Mouse (Mus musculus) gastrocnemius, adult 2 months (tissue): Measurements from ENCODE around the gene Tmem161b. TPM values are rescaled to one million over a fixed set of nuclear protein-coding genes. Genes with fewer than 3 reads are reported as not detected.
"Not testable (repeated sequence)": the region's sequence is repeated elsewhere in the genome, so short reads cannot be mapped to it uniquely, and the experiment has no call there.

Experiments
- DNase-seq: peaks from one replicate; pipeline ENCODE4 v3.0.0; 2022
- H3K27ac ChIP-seq: fragments of 200-600 bp; 2 replicates; pipeline ENCODE4 v1.8.1; 2022; ENCODE audit warnings: mild to moderate bottlenecking
- H3K4me3 ChIP-seq: fragments of 200-600 bp; 2 replicates; pipeline ENCODE4 v1.8.1; 2022; ENCODE audit warnings: mild to moderate bottlenecking, moderate library complexity
- CTCF ChIP-seq: fragments of 200-600 bp; IDR thresholded peaks from 2 replicates; pipeline ENCODE4 v1.8.1; 2022; ENCODE audit warnings: antibody characterized with exemption, mild to moderate bottlenecking, moderate library complexity
- intact Hi-C: fragments of 180-260 bp; cut with DNase I; formaldehyde crosslinking; loops from one replicate; pipeline ENCODE4 v1.15.1; 2025
- long read RNA-seq, 2 experiments: library from polyadenylated mRNA; stranded (forward); transcript quantifications; one replicate each; pipeline ENCODE4 v2.0.0; 2021
- total RNA-seq, 2 experiments: library from RNA; stranded (reverse); gene quantifications; 2 replicates each; pipeline ENCODE4 v1.2.3; 2021

Gene Tmem161b
- total RNA-seq, result 10 to 100 TPM in 1 of 2 experiments, 1 to 10 TPM in 1; 9.2 to 11.1 TPM
- long read RNA-seq, experiment 1, transcript Tmem161b-201 (12 exons, 2,857 nt), result major isoform, 25 of 29 reads
- long read RNA-seq, experiment 1, partial matches to known transcripts, result 1 of 29 reads
- long read RNA-seq, experiment 1, other reads (novel, unspliced or antisense), result 2 of 29 reads
- long read RNA-seq, experiment 2, transcript Tmem161b-201 (12 exons, 2,857 nt), result major isoform, 13 of 14 reads
- long read RNA-seq, experiment 2, partial matches to known transcripts, result 0 of 14 reads
- long read RNA-seq, experiment 2, other reads (novel, unspliced or antisense), result 1 of 14 reads

DNA sequence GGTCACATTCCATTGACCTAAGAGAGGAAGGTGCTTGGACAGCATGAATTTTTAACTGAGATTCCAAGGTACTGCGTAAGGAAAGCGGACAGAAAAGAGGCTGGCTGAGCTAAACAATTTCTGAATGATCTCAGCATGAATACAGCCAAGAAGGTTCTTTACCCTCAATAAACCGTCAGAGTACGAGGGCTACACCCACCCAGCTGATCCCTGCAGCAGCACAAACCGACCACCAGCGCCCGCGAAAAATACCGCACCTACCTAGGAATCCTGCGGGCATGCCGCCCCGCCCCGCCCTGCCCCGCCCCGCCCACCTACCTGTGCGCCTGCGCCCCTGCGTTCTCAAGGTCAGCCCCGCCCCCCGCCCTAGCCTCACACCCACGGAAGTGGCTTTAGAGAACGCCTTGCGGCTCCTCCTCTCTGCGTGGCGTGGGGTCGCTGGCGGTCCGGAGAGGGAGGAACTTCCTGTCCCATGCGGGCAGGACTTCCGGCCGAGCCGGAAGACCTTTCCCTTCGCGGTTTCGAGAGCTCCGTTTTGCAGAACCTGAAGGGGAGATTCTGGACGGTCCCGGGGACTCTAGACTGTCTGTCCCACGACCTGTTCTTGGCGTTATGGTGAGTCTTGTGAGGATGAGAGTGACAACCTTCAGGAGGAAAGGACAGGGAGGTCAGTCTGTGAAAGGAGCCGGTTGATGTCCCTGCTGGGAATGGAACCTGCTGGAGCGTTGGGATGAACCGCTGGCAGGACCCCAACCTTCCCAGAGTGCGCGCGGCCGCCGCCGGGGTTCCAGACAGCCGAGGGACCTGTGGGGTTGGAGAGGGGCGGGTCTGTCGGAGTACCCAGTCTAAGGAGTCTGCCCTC lies at the start of gene Tmem161b:
Gene Tmem161b, plus strand, starts transcription at position 477 of the 862 bp plus-strand sequence.
- intact Hi-C loops, result loop anchor here (10.0 kb wide), 1 partner anchor 1823 kb away; the partner anchor contains the start of gene Cox7c
- peak; percentile 8 for TF ChIP-seq CTCF
- Histone ChIP-seq H3K27ac (peak within 1 kb of the TSS; percentile 91), H3K4me3 (peak within 1 kb of the TSS; percentile 88)
- peak; percentile 94 for DNase-seq

DNA sequence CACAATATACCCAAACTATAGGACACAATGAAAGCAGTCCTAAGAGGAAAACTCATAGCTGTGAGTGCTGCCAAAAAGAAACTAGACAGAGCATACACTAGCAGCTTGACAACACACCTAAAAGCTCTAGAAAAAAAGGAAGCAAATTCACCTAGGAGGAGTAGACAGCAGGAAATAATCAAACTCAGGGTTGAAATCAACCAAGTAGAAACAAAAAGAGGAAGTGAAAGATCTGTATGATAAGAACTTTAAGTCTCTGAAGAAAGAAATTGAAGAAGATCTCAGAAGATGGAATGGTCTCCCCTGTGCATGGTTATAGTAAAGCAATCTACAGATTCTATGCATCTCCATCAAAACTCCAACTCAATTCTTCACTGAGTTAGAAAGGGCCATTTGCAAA lies 36.3 kb upstream of the Tmem161b start:
- H3K27ac ChIP-seq, intact Hi-C loops, H3K4me3 ChIP-seq, DNase-seq: not testable (repeated sequence)

GRCm38 (mm10) chr13:84192723-84193122 lies 29.4 kb upstream of the Tmem161b start:
- Histone ChIP-seq H3K4me3 (no peak overlapping the region), H3K27ac (no peak overlapping the region)
- no peak for TF ChIP-seq CTCF
- no peak for DNase-seq
- intact Hi-C loops, result no loop called here

GRCm38 (mm10) chr13:84222682-84222992 lies 541 bp downstream of the Tmem161b start:
- DNase-seq, result no peak
- Histone ChIP-seq H3K27ac (peak overlapping the region; percentile 91), H3K4me3 (peak overlapping the region; percentile 88)
- intact Hi-C loops, result loop anchor here (10.0 kb wide), 1 partner anchor 1822 kb away; the partner anchor contains the start of gene Cox7c
- no peak for TF ChIP-seq CTCF

DNA sequence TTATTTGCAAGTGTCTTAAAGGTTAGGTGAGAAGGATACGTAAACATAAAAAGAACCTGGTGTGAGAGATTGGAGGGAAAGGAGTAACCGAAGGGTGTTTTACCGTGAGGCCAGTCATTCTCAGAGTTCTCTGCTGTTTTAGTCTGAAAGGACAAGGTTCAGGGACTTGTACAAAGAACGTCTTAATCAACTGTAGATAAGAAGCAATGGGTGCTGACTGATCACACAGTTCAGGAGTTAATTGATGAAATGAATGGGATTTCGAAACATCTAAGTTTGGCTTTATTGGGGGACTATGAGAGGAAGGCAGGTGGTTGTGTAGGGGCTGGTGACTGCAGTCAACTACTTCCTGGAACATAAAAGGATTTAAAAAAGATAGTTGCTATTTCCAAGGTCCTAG lies 922 bp downstream of the Tmem161b start:
- no peak for DNase-seq
- Histone ChIP-seq H3K27ac (peak overlapping the region; percentile 91), H3K4me3 (peak overlapping the region; percentile 88)
- TF ChIP-seq CTCF, result no peak
- intact Hi-C loops, result loop anchor here (10.0 kb wide), 1 partner anchor 1822 kb away; the partner anchor contains the start of gene Cox7c

DNA sequence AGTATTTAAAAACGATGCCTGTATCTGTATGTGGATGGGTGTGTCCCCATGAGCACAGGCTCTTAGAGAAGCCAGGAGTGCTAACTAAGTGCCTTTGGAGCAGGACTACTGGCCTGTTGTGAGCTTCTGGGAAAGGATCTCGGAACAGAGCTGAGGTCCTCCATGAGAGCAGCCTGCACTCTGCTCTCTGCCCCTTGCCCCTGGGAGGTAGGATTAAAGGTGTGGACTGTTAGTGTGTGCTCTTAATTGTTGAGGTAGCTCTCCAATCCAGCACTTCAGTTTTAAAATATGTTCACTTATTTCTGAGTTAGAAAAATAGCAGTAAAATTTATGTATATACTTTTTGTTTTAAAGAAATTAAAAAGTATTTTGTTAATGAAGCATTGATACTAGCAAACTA lies 11.9 kb downstream of the Tmem161b start:
- DNase-seq, result no peak
- Histone ChIP-seq H3K27ac (no peak overlapping the region), H3K4me3 (no peak overlapping the region)
- intact Hi-C loops, result no loop called here
- no peak for TF ChIP-seq CTCF

DNA sequence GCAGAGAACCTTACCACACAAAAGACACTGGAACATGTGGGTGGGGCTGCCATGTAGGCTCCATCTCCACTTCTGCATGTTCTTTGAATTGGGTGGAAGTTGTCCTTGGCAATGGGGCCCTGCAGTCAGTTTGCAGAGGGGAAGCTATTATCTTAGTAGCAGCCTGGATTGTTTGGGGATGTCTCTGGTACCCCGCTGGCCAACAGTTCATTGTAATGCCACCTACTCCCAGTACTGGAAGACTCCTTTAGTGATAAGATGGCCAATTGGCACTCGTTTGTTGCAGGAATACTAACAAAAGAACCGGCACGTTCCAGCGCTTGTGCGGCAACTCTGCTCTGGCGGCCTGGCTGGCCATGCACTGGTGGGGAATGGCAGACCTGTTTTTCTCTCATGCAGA lies 14.7 kb downstream of the Tmem161b start:
- no peak for DNase-seq
- intact Hi-C loops, result no loop called here
- no peak for TF ChIP-seq CTCF
- Histone ChIP-seq H3K4me3 (no peak overlapping the region), H3K27ac (no peak overlapping the region)

- DNase-seq, result no peak
- Histone ChIP-seq H3K27ac (no peak overlapping the region), H3K4me3 (no peak overlapping the region)
- intact Hi-C loops, result no loop called here
- TF ChIP-seq CTCF, result no peak
These were observed 16.1 kb downstream of the Tmem161b start for GRCm38 (mm10) chr13:84238184-84238583.

DNA sequence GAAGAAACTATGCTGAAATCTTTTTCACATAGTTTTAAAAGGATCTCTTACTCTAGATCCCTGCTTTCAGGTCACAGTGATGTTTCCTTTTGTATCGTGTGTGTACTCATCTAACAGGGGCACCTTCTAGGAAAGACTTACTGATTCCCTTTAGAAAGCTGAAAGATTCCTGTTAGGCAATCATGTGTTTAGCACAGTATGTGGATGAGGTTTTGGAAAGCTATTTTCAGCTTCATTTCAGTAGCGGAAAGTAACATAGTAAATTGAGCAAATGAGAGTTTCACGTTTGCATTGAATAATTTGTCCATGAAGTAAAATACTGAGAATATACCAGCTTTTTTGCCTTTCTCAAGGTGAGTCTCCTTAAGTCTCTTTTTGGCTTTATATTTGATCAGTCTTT lies 26.0 kb downstream of the Tmem161b start:
- H3K4me3 ChIP-seq, result no peak overlapping the region
- no peak for DNase-seq
- TF ChIP-seq CTCF, result no peak
- intact Hi-C loops, result no loop called here
- H3K27ac ChIP-seq, result no peak overlapping the region

- Histone ChIP-seq H3K4me3 (no peak overlapping the region), H3K27ac (no peak overlapping the region)
- DNase-seq, result no peak
- TF ChIP-seq CTCF, result no peak
- intact Hi-C loops, result no loop called here
These were observed 29.2 kb downstream of the Tmem161b start for GRCm38 (mm10) chr13:84251295-84251694.

GRCm38 (mm10) chr13:84255047-84255446 lies 33.0 kb downstream of the Tmem161b start:
- intact Hi-C loops, result no loop called here
- no peak overlapping the region for H3K27ac ChIP-seq
- no peak for TF ChIP-seq CTCF
- no peak for DNase-seq
- no peak overlapping the region for H3K4me3 ChIP-seq

DNA sequence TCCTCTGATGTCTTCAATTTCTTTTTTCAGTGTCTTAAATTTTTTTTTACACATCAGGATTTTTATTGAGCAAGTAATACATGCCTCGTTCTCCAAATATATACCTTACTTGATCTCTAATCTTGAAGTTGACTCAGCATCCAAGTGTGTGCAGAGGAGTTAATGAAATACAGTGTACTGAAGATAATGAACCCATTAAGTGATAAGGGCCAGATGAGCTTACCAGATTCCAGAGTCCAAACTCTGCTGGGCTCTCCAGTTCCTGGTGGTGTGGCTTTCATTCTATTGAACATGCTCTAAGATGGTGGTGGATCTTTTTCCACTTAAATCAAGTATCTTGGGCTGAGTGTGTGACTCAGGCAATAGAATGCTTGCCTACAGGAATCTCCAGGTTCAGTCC lies 42.3 kb downstream of the Tmem161b start:
- H3K4me3 ChIP-seq, DNase-seq, intact Hi-C loops, H3K27ac ChIP-seq: not testable (repeated sequence)

GRCm38 (mm10) chr13:84276246-84276645 lies 54.1 kb downstream of the Tmem161b start:
- intact Hi-C loops, result no loop called here
- H3K27ac ChIP-seq, result no peak overlapping the region
- TF ChIP-seq CTCF, result no peak
- H3K4me3 ChIP-seq, result no peak overlapping the region
- no peak for DNase-seq
